Comparison of ENCODE assay signal across 8 mouse cellular contexts in genomic region chr4:130175072-130175711, GRCm38 (mm10). TPM values are rescaled to one million over a fixed set of nuclear protein-coding genes. Genes with fewer than 3 reads are reported as not detected.
DNase-seq lines count a peak whose midpoint lies in the region; ATAC-seq and TF ChIP-seq lines count a peak whose summit lies in the region.

Tinagl1 (minus strand) TSS chr4:130175122.

- H3K36me3 ChIP-seq in embryonic facial prominence, embryonic 11.5 days (replicated peaks; ENCODE audit: control insufficient read depth, insufficient read depth, low read depth, low read length) = no peaks in the 10 kb centered on the region; the same call in 1 of the 2 replicates

- DNase-seq in left cerebral cortex, adult 2 months (ENCODE audit: extremely low spot score in 1 of 2, low spot score in 2 of 2) = no peak
- no peak for DNase-seq in left cerebral cortex, adult 9 months (ENCODE audit: low spot score in 2 of 2)
- DNase-seq in embryonic facial prominence, embryonic 11.5 days (ENCODE audit: low spot score) = no peak
- peak; percentile 53 to 74 for DNase-seq in heart, adult 9 months (ENCODE audit: low spot score in 2 of 2)
- peak; percentile 61 for DNase-seq in kidney, adult 9 months
- DNase-seq in lung, postnatal 14 days = peak; percentile 54
- no peak for DNase-seq in cerebellum, adult 9-11 months
- DNase-seq in left cerebral cortex, adult 11 months (ENCODE audit: low spot score) = no peak

- peak within 1 kb of the TSS; percentile 17 for H3K4me3 ChIP-seq in left cerebral cortex, adult 2 months
- peak within 1 kb of the TSS; percentile 0 for H3K4me3 ChIP-seq in embryonic facial prominence, embryonic 11.5 days (ENCODE audit: low read depth, low read length)

- intact Hi-C loops in left cerebral cortex, adult 2 months (cut with DNase I) = no loop called here

- 0 out of 2 replicates have a peak within 1 kb of the TSS, but pooled peaks have one; percentile 0 for H3K9ac ChIP-seq in embryonic facial prominence, embryonic 11.5 days (replicated peaks; ENCODE audit: low read length)

- peak within 1 kb of the TSS; percentile 11 for H3K4me2 ChIP-seq in embryonic facial prominence, embryonic 11.5 days (ENCODE audit: low read depth, low read length)

- peak within 1 kb of the TSS; percentile 5; the same call in 1 of the 2 replicates for H3K27ac ChIP-seq in left cerebral cortex, adult 2 months
- H3K27ac ChIP-seq in embryonic facial prominence, embryonic 11.5 days (replicated peaks; ENCODE audit: low read depth, low read length) = no peak within 1 kb of the TSS; the same call in 1 of the 2 replicates

- peaks cover 4% of the 10 kb centered on the region for H3K4me1 ChIP-seq in embryonic facial prominence, embryonic 11.5 days (ENCODE audit: control insufficient read depth, insufficient read depth, low read length)

- ATAC-seq in embryonic facial prominence, embryonic 11.5 days (replicated peaks; ENCODE audit: insufficient number of reproducible peaks, low FRiP score, low TSS enrichment, low read depth) = no peak

- 3% methylated on average over 14 of the region's 14 CpGs for WGBS in embryonic facial prominence, embryonic 11.5 days

- H3K27me3 ChIP-seq in embryonic facial prominence, embryonic 11.5 days (ENCODE audit: control insufficient read depth, insufficient read depth, low read length) = peaks cover 6% of the 10 kb centered on the region

- no peak for TF ChIP-seq CTCF in left cerebral cortex, adult 2 months (IDR thresholded peaks at IDR 0.05)

- H3K9me3 ChIP-seq in embryonic facial prominence, embryonic 11.5 days (replicated peaks; ENCODE audit: control insufficient read depth, low read length) = no peaks in the 10 kb centered on the region

RNA-seq across cellular contexts. Expression of gene Tinagl1, which starts in this region (rescaled TPM):
- 10 to 100 TPM; 13.3 to 17.0 TPM for total RNA-seq in left cerebral cortex, adult 2 months (2021)
- 6.4 and 8.2 TPM in 2 replicates for polyA plus RNA-seq in embryonic facial prominence, embryonic 11.5 days (2014; fragmentation: Nextera tagmentation; extraction: Ambion mirVana)

Comparison
In these comparisons a context has a peak if more than half of its experiments do, and no peak if none do; other contexts are left out.
1. DNase-seq: peak in heart, adult 9 months (2 of 2), kidney, adult 9 months (single experiment) and lung, postnatal 14 days (single experiment); none in left cerebral cortex, adult 2 months (0 of 2), left cerebral cortex, adult 9 months (0 of 2), embryonic facial prominence, embryonic 11.5 days (single experiment), cerebellum, adult 9-11 months (single experiment) and left cerebral cortex, adult 11 months (single experiment).